Mouse (Mus musculus) lung, embryonic 14.5 days (tissue): Measurements from ENCODE around the gene Ptpn1. TPM values are rescaled to one million over a fixed set of nuclear protein-coding genes. Genes with fewer than 3 reads are reported as not detected.

Experiments used
- ATAC-seq: fragments of 200-750 bp; cut with Nextera tagmentation; 2 replicates; pipeline ENCODE4 v1.8.0; 2017; ENCODE audit warnings: mild to moderate bottlenecking, moderate TSS enrichment, moderate library complexity; ENCODE audit not compliant: insufficient read depth
- DNase-seq: peaks from one replicate; pipeline ENCODE4 v3.0.0-alpha.2; 2015
- H3K27ac ChIP-seq: fragments of 300-500 bp; sonication (generic); 2 replicates; pipeline ENCODE4 v1.5.1; 2014; ENCODE audit warnings: low read depth, mild to moderate bottlenecking, moderate library complexity
- H3K27me3 ChIP-seq: fragments of 300-500 bp; sonication (generic); 2 replicates; pipeline ENCODE4 v1.6.1; 2014; ENCODE audit warnings: low read length, control low read depth; ENCODE audit not compliant: insufficient read depth
- H3K36me3 ChIP-seq: fragments of 300-500 bp; sonication (generic); 2 replicates; pipeline ENCODE4 v1.6.1; 2014; ENCODE audit warnings: control low read depth; ENCODE audit not compliant: insufficient read depth
- H3K4me1 ChIP-seq: fragments of 300-500 bp; sonication (generic); 2 replicates; pipeline ENCODE4 v1.6.1; 2014; ENCODE audit warnings: antibody characterized with exemption, control low read depth; ENCODE audit not compliant: insufficient read depth
- H3K4me2 ChIP-seq: fragments of 300-500 bp; sonication (generic); 2 replicates; pipeline ENCODE4 v1.6.1; 2014; ENCODE audit warnings: mild to moderate bottlenecking
- H3K4me3 ChIP-seq: fragments of 300-500 bp; sonication (generic); 2 replicates; pipeline ENCODE4 v1.5.1; 2014; ENCODE audit warnings: low read depth, low read length
- H3K9ac ChIP-seq: fragments of 300-500 bp; sonication (generic); 2 replicates; pipeline ENCODE4 v1.6.1; 2014
- H3K9me3 ChIP-seq: fragments of 300-500 bp; sonication (generic); 2 replicates; pipeline ENCODE4 v1.6.1; 2016; ENCODE audit warnings: low read depth, low read length, control low read depth
- CTCF ChIP-seq: IDR thresholded peaks from 2 replicates; pipeline ENCODE4 v1.5.1; 2016; ENCODE audit warnings: antibody characterized with exemption, low read depth
- WGBS: fragments of 180-500 bp; shearing (Covaris S2); extraction: QIAGEN DNeasy Blood & Tissue Kit; methylation state at CpG from one replicate; pipeline ENCODE4 v1.1.7; 2014; 5-methylcytosine and 5-hydroxymethylcytosine counted together
- polyA plus RNA-seq: library from polyadenylated mRNA; unstranded; fragments of >200 nt; fragmentation: Nextera tagmentation; extraction: Ambion mirVana; gene quantifications from 2 replicates; pipeline ENCODE4 v1.2.1, GENCODE M21; 2014

Ptpn1 gene
- polyA plus RNA-seq, 1 experiment from 2014 or later: 59.3 TPM

DNA sequence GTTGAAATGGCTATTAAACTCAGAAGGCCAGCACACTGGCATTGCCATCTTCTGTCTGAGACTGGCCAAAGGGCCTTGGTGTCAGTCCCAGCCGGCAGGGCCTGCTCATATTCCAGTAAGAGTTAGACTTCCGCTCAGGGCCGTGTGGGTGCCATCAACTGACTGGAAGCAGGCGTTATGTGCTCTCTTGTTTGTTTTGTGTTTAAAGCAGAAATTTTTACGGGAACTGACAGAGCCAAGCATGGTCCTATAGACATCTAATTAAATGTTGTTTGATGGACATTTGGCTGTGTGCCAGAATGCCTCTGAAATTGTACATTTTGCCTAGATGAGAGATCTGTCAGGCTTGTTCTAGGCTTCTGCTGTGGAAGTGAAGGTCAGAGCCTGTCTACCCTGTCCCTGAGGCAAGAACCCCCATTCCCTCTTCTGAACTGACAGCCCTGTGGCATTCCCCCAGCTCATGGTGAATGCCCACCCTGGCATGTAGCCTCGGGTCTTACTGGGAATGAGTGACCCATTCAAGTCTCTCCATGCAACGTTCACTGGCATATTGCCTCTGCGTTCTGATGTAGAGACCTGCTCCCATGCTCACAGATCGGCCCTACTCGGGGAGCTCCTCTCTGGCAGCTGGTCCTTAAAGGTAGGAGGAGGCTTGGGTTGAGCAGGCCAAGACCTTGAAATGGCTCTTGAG, 38.1 kb downstream of the Ptpn1 start:
- ATAC-seq (no peak), DNase-seq (peak; percentile 76)
- 63% methylated on average over 10 of the region's 10 CpGs for WGBS
- peaks cover 8% of the 10 kb centered on the region for H3K4me1 ChIP-seq
- no peaks in the 10 kb centered on the region for H3K27me3 ChIP-seq
- H3K9ac ChIP-seq: no peak overlapping the region
- H3K9me3 ChIP-seq: no peaks in the 10 kb centered on the region
- no peak overlapping the region for H3K4me2 ChIP-seq
- H3K27ac ChIP-seq: no peak overlapping the region
- TF ChIP-seq CTCF: no peak
- no peak overlapping the region for H3K4me3 ChIP-seq
- H3K36me3 ChIP-seq: peaks cover 83% of the 10 kb centered on the region

DNA sequence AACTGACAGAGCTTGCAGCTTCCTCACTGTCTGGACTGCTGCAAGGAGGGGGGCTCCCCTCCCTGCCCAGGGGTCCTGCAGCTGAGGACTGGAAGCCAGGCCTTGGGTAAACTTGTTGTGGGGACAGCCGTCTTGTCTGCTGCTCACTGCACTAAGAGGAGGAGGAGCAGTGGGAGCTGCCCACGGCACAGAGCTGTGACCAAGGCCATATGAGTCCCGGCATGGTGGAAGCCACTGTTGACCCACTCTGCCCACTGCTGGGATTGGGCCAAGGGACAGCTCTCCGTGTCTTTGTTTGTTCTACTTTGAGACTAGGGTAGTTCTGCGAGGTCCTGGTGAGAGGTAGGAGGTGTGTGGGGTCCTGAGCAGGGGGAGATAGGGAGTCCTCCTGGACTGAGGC, 40.3 kb downstream of the Ptpn1 start:
- H3K27me3 ChIP-seq: no peaks in the 10 kb centered on the region
- H3K9ac ChIP-seq: peak overlapping the region; percentile 4; the same call in 1 of the 2 replicates
- peaks cover 85% of the 10 kb centered on the region for H3K36me3 ChIP-seq
- H3K4me2 ChIP-seq: no peak overlapping the region
- TF ChIP-seq CTCF: no peak
- ATAC-seq: no peak
- H3K27ac ChIP-seq: peak overlapping the region; percentile 82
- H3K9me3 ChIP-seq: no peaks in the 10 kb centered on the region
- H3K4me1 ChIP-seq: peaks cover 8% of the 10 kb centered on the region
- no peak for DNase-seq
- H3K4me3 ChIP-seq: no peak overlapping the region
- 38% methylated on average over 5 of the region's 5 CpGs for WGBS

DNA sequence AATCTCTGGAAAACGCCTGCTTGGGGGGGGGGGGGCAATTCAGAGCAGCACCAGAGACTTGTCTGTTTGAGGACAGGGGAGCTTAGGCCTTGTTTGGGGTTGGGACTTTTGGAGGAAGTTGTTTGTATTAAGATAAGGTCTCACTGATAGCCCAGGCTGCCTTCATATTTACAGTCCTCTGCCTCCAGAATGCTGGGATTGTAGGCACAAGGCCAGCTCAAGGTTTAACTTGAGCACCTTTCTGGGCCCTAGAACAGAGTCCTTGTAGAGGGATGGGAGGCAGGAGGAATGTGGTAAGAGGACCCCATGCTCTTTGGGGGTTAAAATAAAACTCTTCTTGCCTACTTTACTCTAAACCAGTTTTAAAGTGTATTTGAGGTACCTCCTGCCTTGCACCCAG, 41.0 kb downstream of the Ptpn1 start:
- WGBS: 10% methylated on average over 1 of the region's 1 CpGs
- peak overlapping the region; percentile 82 for H3K27ac ChIP-seq
- H3K4me1 ChIP-seq: peaks cover 8% of the 10 kb centered on the region
- no peak for TF ChIP-seq CTCF
- ATAC-seq: no peak
- H3K36me3 ChIP-seq: peaks cover 85% of the 10 kb centered on the region
- H3K4me2 ChIP-seq: no peak overlapping the region
- H3K9ac ChIP-seq: no peak overlapping the region
- no peak for DNase-seq
- no peaks in the 10 kb centered on the region for H3K27me3 ChIP-seq
- no peaks in the 10 kb centered on the region for H3K9me3 ChIP-seq
- no peak overlapping the region for H3K4me3 ChIP-seq

DNA sequence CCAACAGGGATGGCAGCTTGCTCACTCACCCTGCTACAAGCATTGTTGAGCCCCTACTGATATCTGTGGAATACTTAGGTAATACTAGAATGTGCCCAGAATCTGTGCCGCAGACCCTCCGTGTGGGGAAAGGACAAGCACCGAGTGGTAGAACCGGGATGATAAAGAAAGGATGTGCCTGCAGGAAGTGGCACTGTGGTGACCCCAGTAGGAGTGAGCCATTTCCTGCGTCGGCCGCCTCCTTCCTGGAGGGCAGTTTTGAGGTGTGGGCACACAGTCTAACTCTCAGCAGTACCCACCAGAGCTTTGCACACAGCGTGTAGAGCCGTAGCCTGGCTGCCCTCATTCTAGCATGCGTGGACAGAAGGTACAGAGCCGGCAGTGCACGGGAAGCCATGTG, 43.9 kb downstream of the Ptpn1 start:
- 79% methylated on average over 12 of the region's 12 CpGs for WGBS
- Histone ChIP-seq H3K36me3 (peaks cover 79% of the 10 kb centered on the region), H3K4me2 (no peak overlapping the region), H3K4me1 (peaks cover 8% of the 10 kb centered on the region), H3K9ac (no peak overlapping the region), H3K27ac (no peak overlapping the region), H3K4me3 (no peak overlapping the region), H3K27me3 (no peaks in the 10 kb centered on the region), H3K9me3 (no peaks in the 10 kb centered on the region)
- TF ChIP-seq CTCF: no peak
- ATAC-seq (no peak), DNase-seq (no peak)

DNA sequence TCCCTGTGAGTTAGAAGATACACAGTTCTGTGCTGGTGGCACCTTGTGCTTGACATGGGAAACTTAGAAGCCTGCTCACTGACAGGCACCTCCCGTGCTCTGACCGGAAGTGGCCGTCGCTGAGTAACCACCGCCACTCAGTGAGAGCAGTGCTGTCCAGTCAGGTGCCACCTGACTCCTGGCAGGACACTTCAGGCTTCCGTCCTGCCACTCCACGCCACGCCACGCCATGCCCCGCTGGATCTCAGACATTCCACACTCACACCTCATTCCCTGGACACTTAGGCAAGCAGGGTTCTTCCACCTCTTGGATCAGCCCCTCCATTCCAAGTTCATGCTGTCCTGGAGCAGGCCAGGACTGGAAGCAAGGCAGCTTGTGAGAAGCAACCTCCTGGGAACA, 46.4 kb downstream of the Ptpn1 start:
- DNase-seq (no peak), ATAC-seq (no peak)
- Histone ChIP-seq H3K9ac (no peak overlapping the region), H3K27me3 (no peaks in the 10 kb centered on the region), H3K4me2 (no peak overlapping the region), H3K9me3 (no peaks in the 10 kb centered on the region), H3K4me3 (no peak overlapping the region), H3K36me3 (peaks cover 61% of the 10 kb centered on the region), H3K27ac (peak overlapping the region; percentile 46; the same call in 1 of the 2 replicates), H3K4me1 (peaks cover 4% of the 10 kb centered on the region; the same call in 1 of the 2 replicates)
- TF ChIP-seq CTCF: no peak
- 70% methylated on average over 10 of the region's 10 CpGs for WGBS

DNA sequence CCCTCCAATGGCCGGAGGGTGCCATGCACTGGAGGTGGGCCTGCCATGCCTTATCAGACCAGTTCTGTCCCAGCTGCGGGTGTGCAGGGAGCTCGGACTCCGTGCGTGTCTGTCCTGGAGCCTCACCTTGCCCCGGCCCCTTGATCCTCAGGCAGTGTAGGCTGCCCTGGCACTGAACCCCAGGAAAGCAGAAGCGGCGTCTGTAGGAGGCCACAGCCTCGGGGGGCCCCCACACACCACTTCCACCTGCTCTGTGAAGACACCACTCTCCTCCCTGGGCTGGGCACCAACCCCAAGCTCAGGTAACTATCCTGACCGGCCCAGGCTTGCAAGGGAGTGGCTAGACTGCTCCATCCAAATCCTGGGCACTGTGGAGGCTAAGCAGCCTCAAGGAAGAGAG, 48.5 kb downstream of the Ptpn1 start:
- Histone ChIP-seq H3K4me1 (peaks cover 4% of the 10 kb centered on the region; the same call in 1 of the 2 replicates), H3K4me2 (no peak overlapping the region), H3K4me3 (no peak overlapping the region), H3K9me3 (no peaks in the 10 kb centered on the region), H3K27ac (no peak overlapping the region), H3K9ac (no peak overlapping the region), H3K27me3 (no peaks in the 10 kb centered on the region), H3K36me3 (peaks cover 42% of the 10 kb centered on the region)
- no peak for TF ChIP-seq CTCF
- ATAC-seq (no peak), DNase-seq (no peak)
- WGBS: 77% methylated on average over 10 of the region's 10 CpGs

DNA sequence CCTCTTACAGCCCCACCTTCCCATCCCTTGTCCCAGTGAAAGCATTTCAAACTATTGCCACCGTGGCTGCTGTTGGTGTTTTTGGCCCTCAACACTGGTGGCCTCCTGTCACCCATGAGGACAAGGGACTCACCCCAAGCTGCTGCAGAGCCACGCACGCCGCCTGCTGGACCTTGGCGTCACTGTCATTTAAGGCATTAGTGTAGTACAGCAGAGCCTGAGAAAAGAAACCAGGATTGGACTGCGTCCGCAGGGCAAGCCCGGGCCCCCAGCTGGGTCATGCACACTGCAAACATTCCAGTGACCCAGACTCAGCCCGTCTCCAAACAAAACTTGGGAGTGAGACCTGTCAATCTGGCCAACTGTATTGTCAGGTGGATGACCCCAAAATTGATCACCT, 50.8 kb downstream of the Ptpn1 start:
- TF ChIP-seq CTCF: peak; percentile 64
- Histone ChIP-seq H3K27me3 (no peaks in the 10 kb centered on the region), H3K4me2 (no peak overlapping the region), H3K4me3 (no peak overlapping the region), H3K9me3 (no peaks in the 10 kb centered on the region), H3K9ac (no peak overlapping the region), H3K27ac (no peak overlapping the region), H3K4me1 (peaks cover 8% of the 10 kb centered on the region), H3K36me3 (peaks cover 19% of the 10 kb centered on the region)
- peak; percentile 62 for DNase-seq
- WGBS: 40% methylated on average over 9 of the region's 9 CpGs
- ATAC-seq: no peak
